ENCODE assay signal across 16 mouse cellular contexts in genomic region chr11:94934526-94934925, GRCm38 (mm10). TPM values are rescaled to one million over a fixed set of nuclear protein-coding genes. Genes with fewer than 3 reads are reported as not detected.
A peak's percentile ranks its signal among the peaks of the same experiment; 100 is the strongest.
DNase-seq lines count a peak whose midpoint lies in the region; ATAC-seq lines count a peak whose summit lies in the region.
"Had no signal": no experiment of that assay in that cellular context is flagged by ENCODE, and none has a peak within 500 bp of the region (broad histone marks: within the 10 kb centered on the region; RNA-seq: fewer than 3 reads in every experiment).

No protein-coding gene starts in this region.

- WGBS in heart, embryonic 14.5 days = 40% methylated on average over 11 of the region's 11 CpGs
- WGBS in lung, embryonic 15.5 days = 23% methylated on average over 11 of the region's 11 CpGs
- WGBS in intestine, embryonic 14.5 days = 15% methylated on average over 11 of the region's 11 CpGs
- 20% methylated on average over 11 of the region's 11 CpGs for WGBS in stomach, embryonic 15.5 days

- no peak overlapping the region for H3K9ac ChIP-seq in heart, embryonic 14.5 days (ENCODE audit: low read length)
- H3K9ac ChIP-seq in lung, embryonic 15.5 days = no peak overlapping the region
- 0 out of 2 replicates have a peak overlapping the region, but pooled peaks have one; percentile 20 for H3K9ac ChIP-seq in intestine, embryonic 14.5 days (ENCODE audit: low read length)
- no peak overlapping the region for H3K9ac ChIP-seq in stomach, embryonic 15.5 days
- H3K9ac ChIP-seq: liver, embryonic 13.5 days had no signal

- H3K4me3 ChIP-seq in heart, embryonic 14.5 days (ENCODE audit: control insufficient read depth in 1 of 2, insufficient read depth in 1 of 2, low read depth in 1 of 2, low read length in 2 of 2) = no peak overlapping the region
- H3K4me3 ChIP-seq in lung, embryonic 15.5 days = no peak overlapping the region
- H3K4me3 ChIP-seq in intestine, embryonic 14.5 days (ENCODE audit: low read depth, low read length) = no peak overlapping the region
- H3K4me3 ChIP-seq in stomach, embryonic 15.5 days (replicated peaks) = peak overlapping the region; percentile 57; the same call in 1 of the 2 replicates
- H3K4me3 ChIP-seq: left cerebral cortex, adult 2 months; liver, embryonic 13.5 days; midbrain, embryonic 10.5 days; myocyte had no signal

- H3K27me3 ChIP-seq in heart, embryonic 14.5 days (ENCODE audit: control insufficient read depth, insufficient read depth, low read length) = peaks cover 33% of the 10 kb centered on the region
- peaks cover 14% of the 10 kb centered on the region; the same call in 1 of the 2 replicates for H3K27me3 ChIP-seq in lung, embryonic 15.5 days
- H3K27me3 ChIP-seq in intestine, embryonic 14.5 days (replicated peaks; ENCODE audit: control insufficient read depth, insufficient read depth, low read length) = no peaks in the 10 kb centered on the region
- H3K27me3 ChIP-seq in stomach, embryonic 15.5 days (replicated peaks) = no peaks in the 10 kb centered on the region

- no peak for ATAC-seq in heart, embryonic 14.5 days (ENCODE audit: insufficient number of reproducible peaks, insufficient read depth, low FRiP score, low read depth)
- ATAC-seq in lung, embryonic 15.5 days (ENCODE audit: borderline replicate concordance, extremely low read depth, low FRiP score, low TSS enrichment) = no peak
- no peak for ATAC-seq in intestine, embryonic 14.5 days (replicated peaks; ENCODE audit: low FRiP score, low TSS enrichment, low read depth)
- ATAC-seq in stomach, embryonic 15.5 days (ENCODE audit: insufficient read depth, low FRiP score, low read depth) = no peak

- peak overlapping the region in 1 of 2 experiments; percentile 68; a peak in 1 of 4 replicates for H3K27ac ChIP-seq in heart, embryonic 14.5 days (replicated peaks in 1 of 2; ENCODE audit: control insufficient read depth in 1 of 2, insufficient read depth in 1 of 2, low read depth in 2 of 2, low read length in 2 of 2)
- peak overlapping the region; percentile 94 for H3K27ac ChIP-seq in lung, embryonic 15.5 days
- H3K27ac ChIP-seq in intestine, embryonic 14.5 days (ENCODE audit: low read depth) = peak overlapping the region; percentile 95
- peak overlapping the region; percentile 94 for H3K27ac ChIP-seq in stomach, embryonic 15.5 days
- H3K27ac ChIP-seq: left cerebral cortex, adult 2 months; liver, embryonic 13.5 days; midbrain, embryonic 10.5 days had no signal

- peaks cover 19 to 30% of the 10 kb centered on the region in 2 experiments for H3K4me1 ChIP-seq in heart, embryonic 14.5 days (ENCODE audit: control insufficient read depth in 2 of 2, insufficient read depth in 2 of 2, low read length in 2 of 2)
- H3K4me1 ChIP-seq in lung, embryonic 15.5 days = peaks cover 73% of the 10 kb centered on the region
- peaks cover 57% of the 10 kb centered on the region for H3K4me1 ChIP-seq in intestine, embryonic 14.5 days (replicated peaks; ENCODE audit: control insufficient read depth, insufficient read depth, low read length)
- H3K4me1 ChIP-seq in stomach, embryonic 15.5 days = peaks cover 36% of the 10 kb centered on the region

- H3K4me2 ChIP-seq in heart, embryonic 14.5 days (ENCODE audit: low read length) = 0 out of 2 replicates have a peak overlapping the region, but pooled peaks have one; percentile 8
- peak overlapping the region; percentile 71 for H3K4me2 ChIP-seq in lung, embryonic 15.5 days
- H3K4me2 ChIP-seq in intestine, embryonic 14.5 days (ENCODE audit: low read length) = peak overlapping the region; percentile 60
- H3K4me2 ChIP-seq in stomach, embryonic 15.5 days = peak overlapping the region; percentile 48
- H3K4me2 ChIP-seq: liver, embryonic 13.5 days had no signal

- peaks cover 2% of the 10 kb centered on the region; the same call in 1 of the 2 replicates for H3K36me3 ChIP-seq in heart, embryonic 14.5 days (ENCODE audit: control insufficient read depth, insufficient read depth, low read length)
- H3K36me3 ChIP-seq in lung, embryonic 15.5 days = peaks cover 2% of the 10 kb centered on the region
- peaks cover 16% of the 10 kb centered on the region for H3K36me3 ChIP-seq in intestine, embryonic 14.5 days (ENCODE audit: control insufficient read depth, insufficient read depth, low read length)
- peaks cover 3% of the 10 kb centered on the region for H3K36me3 ChIP-seq in stomach, embryonic 15.5 days
- H3K36me3 ChIP-seq: liver, embryonic 13.5 days; midbrain, embryonic 10.5 days had no signal

- DNase-seq in heart, adult 8-10 months (ENCODE audit: low spot score) = no peak
- DNase-seq in lung, postnatal 25 days (ENCODE audit: low spot score) = no peak
- DNase-seq in intestine, embryonic 14.5 days (ENCODE audit: low spot score) = no peak
- DNase-seq in right cerebral cortex, postnatal 4 days = no peak
- DNase-seq in ovary, postnatal 14 days (ENCODE audit: low spot score) = no peak
- DNase-seq: cerebellum, postnatal 10 days; liver, embryonic 13.5 days; thymus, postnatal 36 days had no signal

- H3K9me3 ChIP-seq in heart, embryonic 14.5 days (ENCODE audit: control insufficient read depth, low read length) = no peaks in the 10 kb centered on the region
- H3K9me3 ChIP-seq in lung, embryonic 15.5 days = no peaks in the 10 kb centered on the region
- H3K9me3 ChIP-seq in intestine, embryonic 14.5 days (ENCODE audit: control insufficient read depth, low read length) = no peaks in the 10 kb centered on the region
- no peaks in the 10 kb centered on the region for H3K9me3 ChIP-seq in stomach, embryonic 15.5 days
- H3K9me3 ChIP-seq: liver, embryonic 13.5 days; midbrain, embryonic 10.5 days had no signal

RNA-seq across cellular contexts. Expression of gene Col1a1, which starts 1.5 kb away (rescaled TPM):
- 447 and 511 TPM in 2 replicates for polyA plus RNA-seq in heart, embryonic 14.5 days (2014; fragmentation: Nextera tagmentation; extraction: Ambion mirVana)
- total RNA-seq in heart, adult 8-10 months (2022) = 10 to 100 TPM; 23.3 to 50.4 (median 39.8) TPM
- 1,191 and 1,256 TPM in 2 replicates for polyA plus RNA-seq in lung, embryonic 15.5 days (2015; fragmentation: Nextera tagmentation; extraction: Ambion mirVana)
- 841 and 905 TPM in 2 replicates for polyA plus RNA-seq in intestine, embryonic 14.5 days (2014; fragmentation: Nextera tagmentation; extraction: Ambion mirVana)
- polyA plus RNA-seq in stomach, embryonic 15.5 days (2015; fragmentation: Nextera tagmentation; extraction: Ambion mirVana) = 1,375 and 1,459 TPM in 2 replicates

RNA-seq across cellular contexts. Expression of gene Hils1, which starts 32.9 kb away (rescaled TPM):
- 0.24 TPM in 2 replicates for polyA plus RNA-seq in heart, embryonic 14.5 days (2014; fragmentation: Nextera tagmentation; extraction: Ambion mirVana)
- not detected for total RNA-seq in heart, adult 8-10 months (2022)
- not detected in 2 replicates for polyA plus RNA-seq in lung, embryonic 15.5 days (2015; fragmentation: Nextera tagmentation; extraction: Ambion mirVana)
- polyA plus RNA-seq in intestine, embryonic 14.5 days (2014; fragmentation: Nextera tagmentation; extraction: Ambion mirVana) = not detected in 2 replicates
- not detected in 2 replicates for polyA plus RNA-seq in stomach, embryonic 15.5 days (2015; fragmentation: Nextera tagmentation; extraction: Ambion mirVana)
- total RNA-seq: left cerebral cortex, adult 2 months had no signal
- polyA plus RNA-seq: hindbrain, embryonic 11.5 days; large intestine, adult 2 months; liver, embryonic 13.5 days; midbrain, embryonic 10.5 days had no signal

RNA-seq across cellular contexts. Expression of gene Sgca, which starts 41.6 kb away (rescaled TPM):
- 34.6 and 36.7 TPM in 2 replicates for polyA plus RNA-seq in heart, embryonic 14.5 days (2014; fragmentation: Nextera tagmentation; extraction: Ambion mirVana)
- total RNA-seq in heart, adult 8-10 months (2022) = 100 to 1,000 TPM; 202 to 221 (median 208) TPM
- polyA plus RNA-seq in lung, embryonic 15.5 days (2015; fragmentation: Nextera tagmentation; extraction: Ambion mirVana) = 0.69 and 0.96 TPM in 2 replicates
- polyA plus RNA-seq in intestine, embryonic 14.5 days (2014; fragmentation: Nextera tagmentation; extraction: Ambion mirVana) = 0.22 TPM in 1 of 2 replicates, not detected in the other
- polyA plus RNA-seq in stomach, embryonic 15.5 days (2015; fragmentation: Nextera tagmentation; extraction: Ambion mirVana) = 0.17 and 0.27 TPM in 2 replicates

RNA-seq across cellular contexts. Expression of gene Ppp1r9b, which starts 56.3 kb away (rescaled TPM):
- 8.1 and 8.6 TPM in 2 replicates for polyA plus RNA-seq in heart, embryonic 14.5 days (2014; fragmentation: Nextera tagmentation; extraction: Ambion mirVana)
- 10 to 100 TPM; 43.9 to 47.4 (median 45.6) TPM for total RNA-seq in heart, adult 8-10 months (2022)
- 8.8 and 9.3 TPM in 2 replicates for polyA plus RNA-seq in lung, embryonic 15.5 days (2015; fragmentation: Nextera tagmentation; extraction: Ambion mirVana)
- 11.9 and 12.2 TPM in 2 replicates for polyA plus RNA-seq in intestine, embryonic 14.5 days (2014; fragmentation: Nextera tagmentation; extraction: Ambion mirVana)
- 10.3 TPM in 2 replicates for polyA plus RNA-seq in stomach, embryonic 15.5 days (2015; fragmentation: Nextera tagmentation; extraction: Ambion mirVana)

Comparison
In these comparisons a context has a peak if more than half of its experiments do, and no peak if none do; other contexts are left out.
1. H3K4me2 ChIP-seq: peak in every context shown above with its lines; median percentile 71 in lung, embryonic 15.5 days; 60 in intestine, embryonic 14.5 days; 48 in stomach, embryonic 15.5 days; 8 in heart, embryonic 14.5 days.
2. RNA of gene Sgca, which starts 41.6 kb away (polyA plus RNA-seq): 34.6 to 36.7 TPM in heart, embryonic 14.5 days; 0.69 to 0.96 TPM in lung, embryonic 15.5 days, 0.17 to 0.27 TPM in stomach, embryonic 15.5 days and 0.22 TPM in intestine, embryonic 14.5 days; every median in the first group is over 10 times any median in the second.